Mouse (Mus musculus): ENCODE results near the gene Mfsd12.

DNA sequence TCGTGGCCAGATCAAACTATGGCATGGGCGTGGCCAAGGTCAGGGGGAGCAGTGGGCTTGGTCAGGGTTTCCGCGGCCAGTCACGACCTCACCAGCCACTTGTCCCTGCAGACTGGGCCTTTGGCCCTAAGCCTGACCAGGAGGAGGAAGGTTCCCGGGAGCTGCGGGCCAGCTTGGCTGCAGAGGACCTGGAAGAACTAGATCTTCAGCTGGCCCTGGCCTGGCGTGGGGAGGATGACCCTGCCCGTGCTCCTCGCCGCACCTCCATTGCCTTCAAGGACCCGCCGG lies 33.3 kb downstream of the Mfsd12 start:
- TF ChIP-seq CTCF (IDR thresholded peaks at IDR 0.05; ENCODE audit: control insufficient read depth, insufficient read depth, insufficient read length) (no peak), CEBPB (IDR thresholded peaks at IDR 0.05; ENCODE audit: low read depth) (no peak), MYOG (IDR thresholded peaks at IDR 0.05; ENCODE audit: control insufficient read depth, extremely low read depth, insufficient read length) (no peak)

Measured in C2C12 (cell line).